Mouse (Mus musculus) G1E (cell line): ENCODE data around the gene Zfp280b. TPM values are rescaled to one million over a fixed set of nuclear protein-coding genes. Genes with fewer than 3 reads are reported as not detected.
"Not testable (repeated sequence)": the region's sequence is repeated elsewhere in the genome, so short reads cannot be mapped to it uniquely, and the experiment has no call there.

ENCODE experiments used
- ATAC-seq: 2 replicates; pipeline ENCODE4 v1.8.0; 2016; ENCODE audit warnings: mild to moderate bottlenecking; ENCODE audit not compliant: insufficient number of reproducible peaks, poor library complexity, low FRiP score, severe bottlenecking; ENCODE audit errors: extremely low read depth
- DNase-seq: peaks from one replicate; pipeline ENCODE4 v3.0.0; 2012; ENCODE audit warnings: low spot score
- H3K27me3 ChIP-seq: 2 replicates; pipeline ENCODE4 v1.6.1; 2012; ENCODE audit warnings: mild to moderate bottlenecking, low read length, inconsistent platforms; ENCODE audit not compliant: insufficient read depth
- H3K36me3 ChIP-seq: replicated peaks from 2 replicates; pipeline ENCODE3; 2012; ENCODE audit warnings: mild to moderate bottlenecking, inconsistent platforms
- H3K4me1 ChIP-seq: 2 replicates; pipeline ENCODE4 v1.6.1; 2012; ENCODE audit warnings: low read depth, low read length, inconsistent platforms, mixed read lengths; ENCODE audit not compliant: insufficient read depth
- H3K4me3 ChIP-seq: 2 replicates; pipeline ENCODE4 v1.5.1; 2012; ENCODE audit warnings: low read depth, mild to moderate bottlenecking, inconsistent platforms, low read length, moderate library complexity, mixed read lengths
- H3K9me3 ChIP-seq: replicated peaks from 2 replicates; pipeline ENCODE4 v1.6.1; 2012; ENCODE audit warnings: inconsistent platforms
- CTCF ChIP-seq: IDR thresholded peaks from 2 replicates; pipeline ENCODE4 v1.5.1; 2012; ENCODE audit warnings: low read depth, low read length, inconsistent platforms, mixed read lengths
- GATA1 ChIP-seq: IDR thresholded peaks from 2 replicates; pipeline ENCODE4 v1.6.1; 2012; ENCODE audit warnings: borderline replicate concordance, low read length, inconsistent platforms, mixed read lengths
- GATA2 ChIP-seq: IDR thresholded peaks from 2 replicates; pipeline ENCODE4 v1.6.1; 2012; ENCODE audit warnings: low read depth, low read length, inconsistent platforms, borderline replicate concordance
- POLR2AphosphoS5 ChIP-seq: IDR thresholded peaks from 2 replicates; pipeline ENCODE4 v1.6.1; 2012; ENCODE audit warnings: low read depth, low read length, inconsistent platforms; ENCODE audit not compliant: insufficient replicate concordance
- TAL1 ChIP-seq: conservative IDR thresholded peaks from 2 replicates; pipeline ENCODE4 v1.6.1; 2012; ENCODE audit warnings: low read depth, low read length, inconsistent platforms, mixed read lengths
- polyA plus RNA-seq: library from polyadenylated mRNA; stranded (reverse); fragments of >175 nt; gene quantifications from 2 replicates; pipeline ENCODE4 v1.2.3, GENCODE M21; 2012
- total RNA-seq, 2 experiments: library from RNA; stranded (forward) in 1 of 2; stranded (reverse) in 1 of 2; fragments of 200-1000 nt in 1 of 2; fragments of >200 nt in 1 of 2; fragmentation: Nextera tagmentation in 1 of 2; gene quantifications; 2 replicates each; pipeline ENCODE4 v1.2.3; 2014 to 2017

Zfp280b gene
- 27.2 and 27.8 TPM in 2 replicates for total RNA-seq (2014; fragmentation: Nextera tagmentation)
- total RNA-seq (2017): 9.9 and 11.3 TPM in 2 replicates
- 5.3 and 7.9 TPM in 2 replicates for polyA plus RNA-seq

GRCm38 (mm10) chr10:76032402-76033118 lies at the start of gene Zfp280b:
Gene Zfp280b (plus strand): TSS chr10:76032650.
- Histone ChIP-seq H3K4me3 (peak within 1 kb of the TSS; percentile 81), H3K27me3 (no peaks in the 10 kb centered on the region), H3K4me1 (peaks cover 33% of the 10 kb centered on the region), H3K9me3 (no peaks in the 10 kb centered on the region), H3K36me3 (peaks cover 25% of the 10 kb centered on the region)
- no peak for TF ChIP-seq GATA1
- TF ChIP-seq GATA2: no peak
- TF ChIP-seq TAL1: no peak
- no peak for TF ChIP-seq POLR2AphosphoS5
- ATAC-seq (peak; percentile 99), DNase-seq (peak; percentile 99)

GRCm38 (mm10) chr10:75990430-75991042 lies 41.9 kb upstream of the Zfp280b start:
- no peak for DNase-seq
- no peak for TF ChIP-seq GATA1
- TF ChIP-seq GATA2: no peak
- TF ChIP-seq POLR2AphosphoS5: no peak
- no peak for TF ChIP-seq TAL1
- TF ChIP-seq CTCF: no peak
- no peaks in the 10 kb centered on the region for H3K4me1 ChIP-seq
- peaks cover 31% of the 10 kb centered on the region for H3K27me3 ChIP-seq
- no peaks in the 10 kb centered on the region for H3K36me3 ChIP-seq
- no peak for ATAC-seq
- no peaks in the 10 kb centered on the region for H3K9me3 ChIP-seq
- H3K4me3 ChIP-seq: no peak overlapping the region

- H3K27me3 ChIP-seq: peaks cover 30% of the 10 kb centered on the region
- no peak for ATAC-seq
- no peaks in the 10 kb centered on the region for H3K9me3 ChIP-seq
- DNase-seq: no peak
- no peaks in the 10 kb centered on the region for H3K36me3 ChIP-seq
- no peak overlapping the region for H3K4me3 ChIP-seq
- H3K4me1 ChIP-seq: no peaks in the 10 kb centered on the region
- no peak for TF ChIP-seq TAL1
- TF ChIP-seq CTCF: no peak
- TF ChIP-seq GATA2: no peak
- no peak for TF ChIP-seq GATA1
- TF ChIP-seq POLR2AphosphoS5: no peak
These were observed 38.7 kb upstream of the Zfp280b start for GRCm38 (mm10) chr10:75993616-75994240.

GRCm38 (mm10) chr10:75994531-75995210 lies 37.8 kb upstream of the Zfp280b start:
- H3K9me3 ChIP-seq, ATAC-seq, H3K36me3 ChIP-seq, H3K4me3 ChIP-seq, DNase-seq, H3K4me1 ChIP-seq: not testable (repeated sequence)
- H3K27me3 ChIP-seq: peaks cover 33% of the 10 kb centered on the region

GRCm38 (mm10) chr10:75995463-75995862 lies 37.0 kb upstream of the Zfp280b start:
- no peak for TF ChIP-seq GATA2
- no peak for TF ChIP-seq TAL1
- no peak for TF ChIP-seq POLR2AphosphoS5
- TF ChIP-seq GATA1: no peak
- no peak for ATAC-seq

GRCm38 (mm10) chr10:75996315-75996714 lies 36.1 kb upstream of the Zfp280b start:
- H3K36me3 ChIP-seq: no peaks in the 10 kb centered on the region
- no peaks in the 10 kb centered on the region for H3K9me3 ChIP-seq
- TF ChIP-seq TAL1 (no peak), POLR2AphosphoS5 (no peak), GATA1 (no peak), GATA2 (no peak), CTCF (no peak)
- H3K4me1 ChIP-seq: no peaks in the 10 kb centered on the region
- ATAC-seq (no peak), DNase-seq (no peak)
- H3K27me3 ChIP-seq: peaks cover 33% of the 10 kb centered on the region
- H3K4me3 ChIP-seq: no peak overlapping the region

More at GRCm38 (mm10) chr10:75995463-75995862, 37.0 kb upstream of the Zfp280b start:
- no peaks in the 10 kb centered on the region for H3K9me3 ChIP-seq
- H3K4me3 ChIP-seq: no peak overlapping the region
- no peak for DNase-seq
- H3K27me3 ChIP-seq: peaks cover 33% of the 10 kb centered on the region
- H3K4me1 ChIP-seq: no peaks in the 10 kb centered on the region
- H3K36me3 ChIP-seq: no peaks in the 10 kb centered on the region
